Comparison of ENCODE assay signal across 9 mouse cellular contexts in genomic region chr12:102521777-102522319, GRCm38 (mm10). TPM values are rescaled to one million over a fixed set of nuclear protein-coding genes. Genes with fewer than 3 reads are reported as not detected.
DNase-seq lines count a peak whose midpoint lies in the region; ATAC-seq and TF ChIP-seq lines count a peak whose summit lies in the region.
"Had no signal": no experiment of that assay in that cellular context is flagged by ENCODE, and none has a peak within 500 bp of the region (broad histone marks: within the 10 kb centered on the region; RNA-seq: fewer than 3 reads in every experiment).

No protein-coding gene starts in this region.

- peaks cover 7% of the 10 kb centered on the region for H3K4me1 ChIP-seq in liver, adult 2 months (ENCODE audit: control insufficient read depth, insufficient read depth, low read length)
- H3K4me1 ChIP-seq in liver, embryonic 12.5 days: no peaks in the 10 kb centered on the region
- H3K4me1 ChIP-seq in intestine, embryonic 15.5 days (replicated peaks): peaks cover 13% of the 10 kb centered on the region
- no peaks in the 10 kb centered on the region for H3K4me1 ChIP-seq in midbrain, postnatal 0 days (ENCODE audit: insufficient read depth, low read length)

- no peak for DNase-seq in cerebellum, postnatal 4 days (ENCODE audit: low spot score in 2 of 2)
- DNase-seq in liver, adult 2 months (ENCODE audit: extremely low read depth, low read depth, low spot score): peak; percentile 54
- DNase-seq in midbrain, postnatal 0 days (ENCODE audit: low spot score): peak; percentile 77
- DNase-seq in embryo, embryonic 11 days: no peak

- H3K9ac ChIP-seq in liver, adult 2 months (ENCODE audit: low read depth, low read length): no peak overlapping the region
- no peak overlapping the region for H3K9ac ChIP-seq in liver, embryonic 12.5 days
- H3K9ac ChIP-seq in intestine, embryonic 15.5 days: no peak overlapping the region
- H3K9ac ChIP-seq in midbrain, postnatal 0 days (replicated peaks; ENCODE audit: low read length, poor library complexity, severe bottlenecking): no peak overlapping the region
- H3K9ac ChIP-seq: liver, embryonic 15.5 days had no signal

- TF ChIP-seq POLR2A in liver, adult 2 months (IDR thresholded peaks at IDR 0.05; ENCODE audit: extremely low read depth, insufficient read depth, low read length): no peak

- no peaks in the 10 kb centered on the region for H3K9me3 ChIP-seq in liver, embryonic 12.5 days (replicated peaks)
- H3K9me3 ChIP-seq in intestine, embryonic 15.5 days: no peaks in the 10 kb centered on the region
- H3K9me3 ChIP-seq in midbrain, postnatal 0 days (ENCODE audit: low read length): no peaks in the 10 kb centered on the region
- H3K9me3 ChIP-seq: liver, embryonic 15.5 days had no signal

- 12% methylated on average over 13 of the region's 13 CpGs for WGBS in liver, adult 2 months
- WGBS in liver, embryonic 12.5 days (ENCODE audit: insufficient replicate concordance): 52% methylated on average over 13 of the region's 13 CpGs
- 25% methylated on average over 13 of the region's 13 CpGs for WGBS in intestine, embryonic 15.5 days
- 38% methylated on average over 13 of the region's 13 CpGs for WGBS in midbrain, postnatal 0 days

- H3K36me3 ChIP-seq in liver, adult 2 months (ENCODE audit: control insufficient read depth, insufficient read depth, low read length): no peaks in the 10 kb centered on the region
- no peaks in the 10 kb centered on the region for H3K36me3 ChIP-seq in liver, embryonic 12.5 days
- no peaks in the 10 kb centered on the region for H3K36me3 ChIP-seq in intestine, embryonic 15.5 days
- no peaks in the 10 kb centered on the region for H3K36me3 ChIP-seq in midbrain, postnatal 0 days (ENCODE audit: insufficient read depth, low read length)
- H3K36me3 ChIP-seq: liver, embryonic 15.5 days had no signal

- TF ChIP-seq CTCF in liver, adult 2 months (IDR thresholded peaks at IDR 0.05; ENCODE audit: low read depth, low read length): no peak
- no peak for TF ChIP-seq CTCF in midbrain, postnatal 0 days (IDR thresholded peaks at IDR 0.05)

- 0 out of 2 replicates have a peak, but pooled peaks have one; percentile 20 for ATAC-seq in cerebellum, adult (ENCODE audit: insufficient number of reproducible peaks, low FRiP score, low TSS enrichment)
- no peak for ATAC-seq in liver, embryonic 12.5 days
- peak; percentile 71 for ATAC-seq in intestine, embryonic 15.5 days
- ATAC-seq in midbrain, postnatal 0 days (ENCODE audit: low FRiP score): peak; percentile 34; the same call in 1 of the 2 replicates
- ATAC-seq in activated CD4-positive, CD25-positive, alpha-beta regulatory T cell, adult 4 months: no peak

- H3K4me2 ChIP-seq in liver, embryonic 12.5 days: no peak overlapping the region
- 0 out of 2 replicates have a peak overlapping the region, but pooled peaks have one; percentile 2 for H3K4me2 ChIP-seq in intestine, embryonic 15.5 days (replicated peaks)
- no peak overlapping the region for H3K4me2 ChIP-seq in midbrain, postnatal 0 days (ENCODE audit: low read depth, low read length, poor library complexity, severe bottlenecking)
- H3K4me2 ChIP-seq: liver, embryonic 15.5 days had no signal

- no peaks in the 10 kb centered on the region for H3K79me2 ChIP-seq in liver, adult 2 months (ENCODE audit: control insufficient read depth, insufficient read depth, low read length)

- no peaks in the 10 kb centered on the region for H3K27me3 ChIP-seq in liver, adult 2 months (ENCODE audit: control insufficient read depth, insufficient read depth, low read length)
- H3K27me3 ChIP-seq in liver, embryonic 12.5 days (replicated peaks): no peaks in the 10 kb centered on the region; the same call in 1 of the 2 replicates
- no peaks in the 10 kb centered on the region for H3K27me3 ChIP-seq in intestine, embryonic 15.5 days (replicated peaks)
- H3K27me3 ChIP-seq in midbrain, postnatal 0 days (ENCODE audit: insufficient read depth, low read length): no peaks in the 10 kb centered on the region
- H3K27me3 ChIP-seq: liver, embryonic 15.5 days had no signal

- no peak overlapping the region for H3K4me3 ChIP-seq in liver, adult 2 months (ENCODE audit: insufficient read depth, low read depth, low read length)
- H3K4me3 ChIP-seq in liver, embryonic 12.5 days: no peak overlapping the region
- no peak overlapping the region for H3K4me3 ChIP-seq in intestine, embryonic 15.5 days (replicated peaks)
- H3K4me3 ChIP-seq in midbrain, postnatal 0 days (ENCODE audit: low read depth, low read length): no peak overlapping the region
- H3K4me3 ChIP-seq: liver, embryonic 15.5 days had no signal

- no peak overlapping the region for H3K27ac ChIP-seq in liver, adult 2 months (replicated peaks; ENCODE audit: insufficient read depth, low read depth, low read length)
- H3K27ac ChIP-seq in liver, embryonic 12.5 days: no peak overlapping the region
- H3K27ac ChIP-seq in intestine, embryonic 15.5 days: peak overlapping the region; percentile 42; the same call in 1 of the 2 replicates
- H3K27ac ChIP-seq in midbrain, postnatal 0 days (ENCODE audit: low read depth, low read length): no peak overlapping the region; the same call in 1 of the 2 replicates
- H3K27ac ChIP-seq: liver, embryonic 15.5 days had no signal

RNA-seq across cellular contexts. Expression of gene Chga, which starts 32.9 kb away (rescaled TPM):
- total RNA-seq in liver, adult 2 months (2014; rRNA removed): 1.8 TPM in 1 of 2 replicates, not detected in the other
- 0.42 TPM in 1 of 2 replicates, not detected in the other for polyA plus RNA-seq in liver, adult 2 months (2012; rRNA removed)
- 1.3 and 1.4 TPM in 2 replicates for polyA plus RNA-seq in liver, embryonic 12.5 days (2016; fragmentation: Nextera tagmentation; extraction: Ambion mirVana)
- polyA plus RNA-seq in intestine, embryonic 15.5 days (2015; fragmentation: Nextera tagmentation; extraction: Ambion mirVana): 26.2 and 27.3 TPM in 2 replicates
- 148 and 168 TPM in 2 replicates for total RNA-seq in midbrain, postnatal 0 days (2014; rRNA removed)
- polyA plus RNA-seq in midbrain, postnatal 0 days (2015; fragmentation: Nextera tagmentation; extraction: Ambion mirVana): 257 and 272 TPM in 2 replicates
- not detected for polyA plus RNA-seq in activated CD4-positive, CD25-positive, alpha-beta regulatory T cell, adult 4 months (2017; shearing (Covaris generic))

RNA-seq across cellular contexts. Expression of gene Golga5, which starts 52.9 kb away (rescaled TPM):
- total RNA-seq in liver, adult 2 months (2014; rRNA removed): 16.6 and 18.6 TPM in 2 replicates
- 6.8 and 7.8 TPM in 2 replicates for polyA plus RNA-seq in liver, adult 2 months (2012; rRNA removed)
- polyA plus RNA-seq in liver, embryonic 12.5 days (2016; fragmentation: Nextera tagmentation; extraction: Ambion mirVana): 18.5 and 19.5 TPM in 2 replicates
- 30.0 and 33.1 TPM in 2 replicates for polyA plus RNA-seq in intestine, embryonic 15.5 days (2015; fragmentation: Nextera tagmentation; extraction: Ambion mirVana)
- total RNA-seq in midbrain, postnatal 0 days (2014; rRNA removed): 20.8 and 26.0 TPM in 2 replicates
- 23.0 and 23.3 TPM in 2 replicates for polyA plus RNA-seq in midbrain, postnatal 0 days (2015; fragmentation: Nextera tagmentation; extraction: Ambion mirVana)
- 10 to 100 TPM; 27.5 to 27.9 TPM for polyA plus RNA-seq in activated CD4-positive, CD25-positive, alpha-beta regulatory T cell, adult 4 months (2017; shearing (Covaris generic))

Comparison
In these comparisons a context has a peak if more than half of its experiments do, and no peak if none do; other contexts are left out.
1. ATAC-seq: peak in cerebellum, adult (single experiment), intestine, embryonic 15.5 days (single experiment) and midbrain, postnatal 0 days (single experiment); none in liver, embryonic 12.5 days (single experiment) and activated CD4-positive, CD25-positive, alpha-beta regulatory T cell, adult 4 months (single experiment).
2. DNase-seq: peak in liver, adult 2 months (single experiment) and midbrain, postnatal 0 days (single experiment); none in cerebellum, postnatal 4 days (0 of 2) and embryo, embryonic 11 days (single experiment).
3. RNA of gene Chga, which starts 32.9 kb away (polyA plus RNA-seq): 257 to 272 TPM in midbrain, postnatal 0 days and 26.2 to 27.3 TPM in intestine, embryonic 15.5 days; 1.3 to 1.4 TPM in liver, embryonic 12.5 days, not detected in activated CD4-positive, CD25-positive, alpha-beta regulatory T cell, adult 4 months and 0.42 TPM in liver, adult 2 months; every median in the first group is over 10 times any median in the second.